8 mouse cellular contexts compared by ENCODE assay signal in genomic region chr9:75684292-75684691, GRCm38 (mm10). TPM values are rescaled to one million over a fixed set of nuclear protein-coding genes. Genes with fewer than 3 reads are reported as not detected.
DNase-seq lines count a peak whose midpoint lies in the region; ATAC-seq and TF ChIP-seq lines count a peak whose summit lies in the region.

No protein-coding gene starts in this region.

- no peak for ATAC-seq in lung, embryonic 16.5 days (ENCODE audit: low read depth)
- ATAC-seq in limb, embryonic 11.5 days (ENCODE audit: insufficient number of reproducible peaks, low FRiP score, low TSS enrichment, low read depth): no peak
- no peak for ATAC-seq in stomach, embryonic 16.5 days (ENCODE audit: insufficient read depth, low FRiP score)

- no peaks in the 10 kb centered on the region for H3K27me3 ChIP-seq in cerebellum, adult 2 months (ENCODE audit: control insufficient read depth, insufficient read depth, low read length)
- H3K27me3 ChIP-seq in lung, embryonic 16.5 days (ENCODE audit: control insufficient read depth, insufficient read depth, low read depth, low read length): no peaks in the 10 kb centered on the region
- no peaks in the 10 kb centered on the region for H3K27me3 ChIP-seq in limb, embryonic 11.5 days (ENCODE audit: control insufficient read depth, insufficient read depth, low read length)
- H3K27me3 ChIP-seq in stomach, embryonic 16.5 days (ENCODE audit: control insufficient read depth, insufficient read depth, low read length): no peaks in the 10 kb centered on the region

- no peaks in the 10 kb centered on the region; the same call in 1 of the 2 replicates for H3K4me1 ChIP-seq in cerebellum, adult 2 months (ENCODE audit: control insufficient read depth, insufficient read depth, low read length)
- peaks cover 2% of the 10 kb centered on the region; the same call in 1 of the 2 replicates for H3K4me1 ChIP-seq in lung, embryonic 16.5 days (replicated peaks; ENCODE audit: control insufficient read depth, insufficient read depth, low read length)
- peaks cover 3% of the 10 kb centered on the region for H3K4me1 ChIP-seq in limb, embryonic 11.5 days (ENCODE audit: control insufficient read depth, insufficient read depth, low read length)
- H3K4me1 ChIP-seq in stomach, embryonic 16.5 days (ENCODE audit: control insufficient read depth, insufficient read depth, low read length): no peaks in the 10 kb centered on the region

- peaks cover 1% of the 10 kb centered on the region; the same call in 1 of the 2 replicates for H3K9me3 ChIP-seq in lung, embryonic 16.5 days (ENCODE audit: control insufficient read depth, low read length)
- H3K9me3 ChIP-seq in limb, embryonic 11.5 days (ENCODE audit: control insufficient read depth, low read length): no peaks in the 10 kb centered on the region
- H3K9me3 ChIP-seq in stomach, embryonic 16.5 days (replicated peaks; ENCODE audit: control insufficient read depth, low read length): no peaks in the 10 kb centered on the region

- no peak overlapping the region for H3K9ac ChIP-seq in lung, embryonic 16.5 days (ENCODE audit: low read length)
- H3K9ac ChIP-seq in limb, embryonic 11.5 days (ENCODE audit: low read length): no peak overlapping the region
- no peak overlapping the region for H3K9ac ChIP-seq in stomach, embryonic 16.5 days (ENCODE audit: low read length)

- TF ChIP-seq POLR2A in cerebellum, adult 2 months (IDR thresholded peaks at IDR 0.05; ENCODE audit: borderline replicate concordance, insufficient read depth, low read length): no peak

- no peaks in the 10 kb centered on the region for H3K36me3 ChIP-seq in lung, embryonic 16.5 days (ENCODE audit: control insufficient read depth, insufficient read depth, low read length)
- no peaks in the 10 kb centered on the region for H3K36me3 ChIP-seq in limb, embryonic 11.5 days (ENCODE audit: control insufficient read depth, insufficient read depth, low read length)
- no peaks in the 10 kb centered on the region for H3K36me3 ChIP-seq in stomach, embryonic 16.5 days (ENCODE audit: control insufficient read depth, insufficient read depth, low read length)

- peak overlapping the region; percentile 88 for H3K27ac ChIP-seq in cerebellum, adult 2 months (ENCODE audit: insufficient read depth, low read length)
- no peak overlapping the region for H3K27ac ChIP-seq in lung, embryonic 16.5 days (ENCODE audit: low read length)
- no peak overlapping the region for H3K27ac ChIP-seq in limb, embryonic 11.5 days (replicated peaks; ENCODE audit: low read depth, low read length)
- no peak overlapping the region for H3K27ac ChIP-seq in stomach, embryonic 16.5 days (ENCODE audit: low read length)

- no peak for DNase-seq in cerebellum, adult 2 months
- no peak for DNase-seq in cerebellum, adult 9-10 months
- DNase-seq in lung, postnatal 36 days: no peak
- DNase-seq in limb, embryonic 11.5 days (ENCODE audit: low spot score): no peak
- no peak for DNase-seq in left cerebral cortex, adult 8-10 months (ENCODE audit: low spot score in 2 of 2)
- DNase-seq in left cerebral cortex, adult 11 months (ENCODE audit: low spot score): no peak

- no peak for TF ChIP-seq CTCF in cerebellum, adult 2 months (IDR thresholded peaks at IDR 0.05; ENCODE audit: borderline replicate concordance, insufficient read depth, low read depth, low read length)

- H3K4me3 ChIP-seq in cerebellum, adult 2 months (replicated peaks; ENCODE audit: insufficient read depth, low read depth, low read length): peak overlapping the region; percentile 73
- peak overlapping the region; percentile 32; the same call in 1 of the 2 replicates for H3K4me3 ChIP-seq in lung, embryonic 16.5 days (ENCODE audit: low read length)
- H3K4me3 ChIP-seq in limb, embryonic 11.5 days (ENCODE audit: low read depth, low read length): no peak overlapping the region
- H3K4me3 ChIP-seq in stomach, embryonic 16.5 days (replicated peaks; ENCODE audit: low read length): peak overlapping the region; percentile 33

- H3K4me2 ChIP-seq in lung, embryonic 16.5 days (ENCODE audit: low read depth, low read length): peak overlapping the region; percentile 62
- peak overlapping the region; percentile 40 for H3K4me2 ChIP-seq in limb, embryonic 11.5 days (ENCODE audit: low read depth, severe bottlenecking)
- H3K4me2 ChIP-seq in stomach, embryonic 16.5 days (ENCODE audit: low read depth, low read length): peak overlapping the region; percentile 53

- 22% methylated on average over 4 of the region's 4 CpGs for WGBS in cerebellum, adult 2 months
- 65% methylated on average over 4 of the region's 4 CpGs for WGBS in lung, embryonic 16.5 days
- 77% methylated on average over 4 of the region's 4 CpGs for WGBS in limb, embryonic 11.5 days
- WGBS in stomach, embryonic 16.5 days: 72% methylated on average over 4 of the region's 4 CpGs

RNA-seq across cellular contexts. Expression of gene Scg3, which starts 0.4 kb away (rescaled TPM):
- 237 and 254 TPM in 2 replicates for polyA plus RNA-seq in cerebellum, adult 2 months (2012; rRNA removed)
- 1.0 and 1.2 TPM in 2 replicates for polyA plus RNA-seq in lung, embryonic 16.5 days (2015; fragmentation: Nextera tagmentation; extraction: Ambion mirVana)
- 0.24 TPM in 2 replicates for polyA plus RNA-seq in limb, embryonic 11.5 days (2014; fragmentation: Nextera tagmentation; extraction: Ambion mirVana)
- 8.2 TPM in 2 replicates for polyA plus RNA-seq in stomach, embryonic 16.5 days (2015; fragmentation: Nextera tagmentation; extraction: Ambion mirVana)
- 100 to 1,000 TPM; 280 to 302 (median 285) TPM for total RNA-seq in left cerebral cortex, adult 8-10 months (2022)

RNA-seq across cellular contexts. Expression of gene Lysmd2, which starts 58.8 kb away (rescaled TPM):
- polyA plus RNA-seq in cerebellum, adult 2 months (2012; rRNA removed): 115 and 120 TPM in 2 replicates
- polyA plus RNA-seq in lung, embryonic 16.5 days (2015; fragmentation: Nextera tagmentation; extraction: Ambion mirVana): 21.4 and 24.8 TPM in 2 replicates
- 19.7 and 21.6 TPM in 2 replicates for polyA plus RNA-seq in limb, embryonic 11.5 days (2014; fragmentation: Nextera tagmentation; extraction: Ambion mirVana)
- 24.0 and 25.9 TPM in 2 replicates for polyA plus RNA-seq in stomach, embryonic 16.5 days (2015; fragmentation: Nextera tagmentation; extraction: Ambion mirVana)
- total RNA-seq in left cerebral cortex, adult 8-10 months (2022): 10 to 100 TPM; 50.8 to 57.7 (median 55.5) TPM

Comparison
In these comparisons a context has a peak if more than half of its experiments do, and no peak if none do; other contexts are left out.
1. RNA of gene Scg3, which starts 0.4 kb away (polyA plus RNA-seq): 237 to 254 TPM in cerebellum, adult 2 months; 8.2 TPM in stomach, embryonic 16.5 days, 1.0 to 1.2 TPM in lung, embryonic 16.5 days and 0.24 TPM in limb, embryonic 11.5 days; every median in the first group is over 10 times any median in the second.
2. Peak in every context shown above with its lines, with median percentiles within 50 percentile points of each other: H3K4me2 ChIP-seq.